Mouse (Mus musculus): ENCODE results near the gene Srsf2. TPM values are rescaled to one million over a fixed set of nuclear protein-coding genes. Genes with fewer than 3 reads are reported as not detected.

The Srsf2 gene
- polyA plus RNA-seq, 1 experiment from 2014 or later, result 389 TPM

- ATAC-seq, result no peak
- no peaks in the 10 kb centered on the region for H3K9me3 ChIP-seq (ENCODE audit: control insufficient read depth, low read length)
- peaks cover 7% of the 10 kb centered on the region; the same call in 1 of the 2 replicates for H3K36me3 ChIP-seq (ENCODE audit: control insufficient read depth, insufficient read depth, low read length)
- H3K27ac ChIP-seq (ENCODE audit: low read length), result no peak overlapping the region
- WGBS, result 51% methylated on average over 12 of the region's 12 CpGs
- H3K9ac ChIP-seq (ENCODE audit: low read depth, low read length), result no peak overlapping the region
- no peak overlapping the region for H3K4me2 ChIP-seq (ENCODE audit: low read depth, low read length)
- no peak overlapping the region for H3K4me3 ChIP-seq (ENCODE audit: low read length)
- no peaks in the 10 kb centered on the region for H3K27me3 ChIP-seq (replicated peaks; ENCODE audit: control insufficient read depth, insufficient read depth, low read length)
- H3K4me1 ChIP-seq (ENCODE audit: control insufficient read depth, insufficient read depth, low read length), result peaks cover 9% of the 10 kb centered on the region
Measured at GRCm38 (mm10) chr11:116857183-116857850, 4.4 kb upstream of the Srsf2 start.

- Histone ChIP-seq H3K27ac (ENCODE audit: low read length) (peak overlapping the region; percentile 98), H3K4me1 (ENCODE audit: control insufficient read depth, insufficient read depth, low read length) (peaks cover 9% of the 10 kb centered on the region), H3K9me3 (ENCODE audit: control insufficient read depth, low read length) (no peaks in the 10 kb centered on the region), H3K4me2 (ENCODE audit: low read depth, low read length) (peak overlapping the region; percentile 59), H3K27me3 (replicated peaks; ENCODE audit: control insufficient read depth, insufficient read depth, low read length) (no peaks in the 10 kb centered on the region), H3K4me3 (ENCODE audit: low read length) (peak overlapping the region; percentile 98), H3K9ac (ENCODE audit: low read depth, low read length) (peak overlapping the region; percentile 87), H3K36me3 (ENCODE audit: control insufficient read depth, insufficient read depth, low read length) (peaks cover 5% of the 10 kb centered on the region; the same call in 1 of the 2 replicates)
- 29% methylated on average over 10 of the region's 10 CpGs for WGBS
- no peak for ATAC-seq
Measured at GRCm38 (mm10) chr11:116854279-116854678, 1.4 kb upstream of the Srsf2 start.

GRCm38 (mm10) chr11:116853512-116853928 lies 626 bp upstream of the Srsf2 start:
- H3K4me1 ChIP-seq (ENCODE audit: control insufficient read depth, insufficient read depth, low read length), result peaks cover 11% of the 10 kb centered on the region
- H3K27ac ChIP-seq (ENCODE audit: low read length), result peak overlapping the region; percentile 98
- no peaks in the 10 kb centered on the region for H3K9me3 ChIP-seq (ENCODE audit: control insufficient read depth, low read length)
- H3K9ac ChIP-seq (ENCODE audit: low read depth, low read length), result peak overlapping the region; percentile 87
- H3K4me2 ChIP-seq (ENCODE audit: low read depth, low read length), result peak overlapping the region; percentile 59
- peak; percentile 89 for ATAC-seq
- WGBS, result under 1% methylated on average over 36 of the region's 36 CpGs
- H3K27me3 ChIP-seq (replicated peaks; ENCODE audit: control insufficient read depth, insufficient read depth, low read length), result no peaks in the 10 kb centered on the region
- H3K36me3 ChIP-seq (ENCODE audit: control insufficient read depth, insufficient read depth, low read length), result peaks cover 2% of the 10 kb centered on the region; the same call in 1 of the 2 replicates
- peak overlapping the region; percentile 98 for H3K4me3 ChIP-seq (ENCODE audit: low read length)

GRCm38 (mm10) chr11:116852291-116852890 lies 503 bp downstream of the Srsf2 start, which contains the start of gene Mfsd11:
Gene Mfsd11 (plus strand): TSS chr11:116852440.
- Histone ChIP-seq H3K36me3 (ENCODE audit: control insufficient read depth, insufficient read depth, low read length) (peaks cover 5% of the 10 kb centered on the region; the same call in 1 of the 2 replicates), H3K27ac (ENCODE audit: low read length) (peak within 1 kb of the TSS; percentile 98), H3K4me2 (ENCODE audit: low read depth, low read length) (peak within 1 kb of the TSS; percentile 77), H3K27me3 (replicated peaks; ENCODE audit: control insufficient read depth, insufficient read depth, low read length) (no peaks in the 10 kb centered on the region), H3K4me3 (ENCODE audit: low read length) (peak within 1 kb of the TSS; percentile 98), H3K9ac (ENCODE audit: low read depth, low read length) (peak within 1 kb of the TSS; percentile 99), H3K4me1 (ENCODE audit: control insufficient read depth, insufficient read depth, low read length) (peaks cover 12% of the 10 kb centered on the region), H3K9me3 (ENCODE audit: control insufficient read depth, low read length) (no peaks in the 10 kb centered on the region)
- ATAC-seq, result peak; percentile 57
- under 1% methylated on average over 82 of the region's 91 CpGs for WGBS

- peaks cover 12% of the 10 kb centered on the region for H3K4me1 ChIP-seq (ENCODE audit: control insufficient read depth, insufficient read depth, low read length)
- H3K27me3 ChIP-seq (replicated peaks; ENCODE audit: control insufficient read depth, insufficient read depth, low read length), result no peaks in the 10 kb centered on the region
Measured at GRCm38 (mm10) chr11:116851576-116852290, 1.2 kb downstream of the Srsf2 start.

GRCm38 (mm10) chr11:116850833-116851477 lies 1.9 kb downstream of the Srsf2 start:
- Histone ChIP-seq H3K27me3 (replicated peaks; ENCODE audit: control insufficient read depth, insufficient read depth, low read length) (no peaks in the 10 kb centered on the region), H3K4me1 (ENCODE audit: control insufficient read depth, insufficient read depth, low read length) (peaks cover 17% of the 10 kb centered on the region), H3K9ac (ENCODE audit: low read depth, low read length) (peak overlapping the region; percentile 99), H3K9me3 (ENCODE audit: control insufficient read depth, low read length) (no peaks in the 10 kb centered on the region), H3K4me3 (ENCODE audit: low read length) (peak overlapping the region; percentile 98), H3K27ac (ENCODE audit: low read length) (peak overlapping the region; percentile 18; the same call in 1 of the 2 replicates), H3K4me2 (ENCODE audit: low read depth, low read length) (peak overlapping the region; percentile 77), H3K36me3 (ENCODE audit: control insufficient read depth, insufficient read depth, low read length) (peaks cover 5% of the 10 kb centered on the region; the same call in 1 of the 2 replicates)
- no peak for ATAC-seq
- 24% methylated on average over 6 of the region's 6 CpGs for WGBS

More at GRCm38 (mm10) chr11:116851576-116852290, 1.2 kb downstream of the Srsf2 start:
- peak overlapping the region; percentile 98 for H3K4me3 ChIP-seq (ENCODE audit: low read length)
- no peaks in the 10 kb centered on the region for H3K9me3 ChIP-seq (ENCODE audit: control insufficient read depth, low read length)
- peak overlapping the region; percentile 77 for H3K4me2 ChIP-seq (ENCODE audit: low read depth, low read length)
- peak overlapping the region; percentile 98 for H3K27ac ChIP-seq (ENCODE audit: low read length)
- WGBS, result under 1% methylated on average over 29 of the region's 29 CpGs
- H3K36me3 ChIP-seq (ENCODE audit: control insufficient read depth, insufficient read depth, low read length), result peaks cover 5% of the 10 kb centered on the region; the same call in 1 of the 2 replicates
- peak overlapping the region; percentile 99 for H3K9ac ChIP-seq (ENCODE audit: low read depth, low read length)
- peak; percentile 2 for ATAC-seq

GRCm38 (mm10) chr11:116850085-116850484 lies 2.8 kb downstream of the Srsf2 start:
- H3K4me3 ChIP-seq (ENCODE audit: low read length), result peak overlapping the region; percentile 36

GRCm38 (mm10) chr11:116849587-116849986 lies 3.3 kb downstream of the Srsf2 start:
- H3K4me1 ChIP-seq (ENCODE audit: control insufficient read depth, insufficient read depth, low read length), result peaks cover 13% of the 10 kb centered on the region
- H3K4me3 ChIP-seq (ENCODE audit: low read length), result no peak overlapping the region
- no peak overlapping the region for H3K27ac ChIP-seq (ENCODE audit: low read length)
- no peak overlapping the region for H3K9ac ChIP-seq (ENCODE audit: low read depth, low read length)
- peaks cover 5% of the 10 kb centered on the region; the same call in 1 of the 2 replicates for H3K36me3 ChIP-seq (ENCODE audit: control insufficient read depth, insufficient read depth, low read length)
- no peaks in the 10 kb centered on the region for H3K27me3 ChIP-seq (replicated peaks; ENCODE audit: control insufficient read depth, insufficient read depth, low read length)
- H3K9me3 ChIP-seq (ENCODE audit: control insufficient read depth, low read length), result no peaks in the 10 kb centered on the region
- ATAC-seq, result no peak
- no peak overlapping the region for H3K4me2 ChIP-seq (ENCODE audit: low read depth, low read length)

More at GRCm38 (mm10) chr11:116850085-116850484, 2.8 kb downstream of the Srsf2 start:
- no peaks in the 10 kb centered on the region for H3K9me3 ChIP-seq (ENCODE audit: control insufficient read depth, low read length)
- no peaks in the 10 kb centered on the region for H3K27me3 ChIP-seq (replicated peaks; ENCODE audit: control insufficient read depth, insufficient read depth, low read length)
- H3K4me2 ChIP-seq (ENCODE audit: low read depth, low read length), result peak overlapping the region; percentile 54
- H3K27ac ChIP-seq (ENCODE audit: low read length), result no peak overlapping the region; the same call in 1 of the 2 replicates
- peaks cover 17% of the 10 kb centered on the region for H3K4me1 ChIP-seq (ENCODE audit: control insufficient read depth, insufficient read depth, low read length)
- WGBS, result 39% methylated on average over 4 of the region's 4 CpGs
- peaks cover 5% of the 10 kb centered on the region; the same call in 1 of the 2 replicates for H3K36me3 ChIP-seq (ENCODE audit: control insufficient read depth, insufficient read depth, low read length)
- ATAC-seq, result no peak
- 0 out of 2 replicates have a peak overlapping the region, but pooled peaks have one; percentile 43 for H3K9ac ChIP-seq (ENCODE audit: low read depth, low read length)
